Mouse (Mus musculus) thymus, postnatal 0 days (tissue): Measurements from ENCODE around the gene Mmrn2. TPM values are rescaled to one million over a fixed set of nuclear protein-coding genes. Genes with fewer than 3 reads are reported as not detected.

Experiments used
- DNase-seq: peaks from one replicate; pipeline ENCODE4 v3.0.0-alpha.2; 2015; ENCODE audit warnings: low spot score
- polyA plus RNA-seq: library from polyadenylated mRNA; unstranded; fragments of >200 nt; fragmentation: Nextera tagmentation; extraction: Ambion mirVana; gene quantifications from 2 replicates; pipeline ENCODE4 v1.2.1, GENCODE M21; 2015

Mmrn2 gene
- 2.9 and 3.3 TPM in 2 replicates for polyA plus RNA-seq

GRCm38 (mm10) chr14:34375415-34375904 is at the start of gene Mmrn2:
Gene Mmrn2 (plus strand): TSS chr14:34375465.
- no peak for DNase-seq

- no peak for DNase-seq
Measured at GRCm38 (mm10) chr14:34326606-34327005, 48.7 kb upstream of the Mmrn2 start.

GRCm38 (mm10) chr14:34327618-34328017 is 47.6 kb upstream of the Mmrn2 start:
- DNase-seq: no peak

GRCm38 (mm10) chr14:34330657-34331158 is 44.6 kb upstream of the Mmrn2 start:
- no peak for DNase-seq

GRCm38 (mm10) chr14:34331886-34332285 is 43.4 kb upstream of the Mmrn2 start:
- no peak for DNase-seq

- DNase-seq: no peak
Measured at GRCm38 (mm10) chr14:34332476-34332875, 42.8 kb upstream of the Mmrn2 start.

GRCm38 (mm10) chr14:34339446-34339845 is 35.8 kb upstream of the Mmrn2 start:
- DNase-seq: no peak

GRCm38 (mm10) chr14:34341993-34342392 is 33.3 kb upstream of the Mmrn2 start:
- DNase-seq: no peak

- no peak for DNase-seq
Measured at GRCm38 (mm10) chr14:34343078-34343477, 32.2 kb upstream of the Mmrn2 start.

- no peak for DNase-seq
Measured at GRCm38 (mm10) chr14:34344361-34344760, 30.9 kb upstream of the Mmrn2 start.

GRCm38 (mm10) chr14:34345771-34346566 is 29.3 kb upstream of the Mmrn2 start:
- DNase-seq: no peak

GRCm38 (mm10) chr14:34347084-34347483 is 28.2 kb upstream of the Mmrn2 start:
- DNase-seq: no peak

GRCm38 (mm10) chr14:34348301-34348700 is 27.0 kb upstream of the Mmrn2 start:
- DNase-seq: no peak

- no peak for DNase-seq
Measured at GRCm38 (mm10) chr14:34349007-34349406, 26.3 kb upstream of the Mmrn2 start.

- DNase-seq: no peak
Measured at GRCm38 (mm10) chr14:34351660-34352059, 23.6 kb upstream of the Mmrn2 start.

GRCm38 (mm10) chr14:34352523-34352922 is 22.7 kb upstream of the Mmrn2 start:
- DNase-seq: no peak

GRCm38 (mm10) chr14:34353326-34353725 is 21.9 kb upstream of the Mmrn2 start:
- DNase-seq: no peak

GRCm38 (mm10) chr14:34354456-34354855 is 20.8 kb upstream of the Mmrn2 start:
- no peak for DNase-seq

GRCm38 (mm10) chr14:34355301-34355700 is 20.0 kb upstream of the Mmrn2 start, which contains the start of gene Fam25c:
Gene Fam25c (minus strand): TSS chr14:34355433.
- DNase-seq: no peak

- DNase-seq: no peak
Measured at GRCm38 (mm10) chr14:34357671-34358455, 17.4 kb upstream of the Mmrn2 start.

GRCm38 (mm10) chr14:34359676-34360244 is 15.5 kb upstream of the Mmrn2 start:
- no peak for DNase-seq

- DNase-seq: no peak
Measured at GRCm38 (mm10) chr14:34360251-34360650, 15.0 kb upstream of the Mmrn2 start.
